Mouse (Mus musculus) G1E (cell line): ENCODE results near the gene Glg1. TPM values are rescaled to one million over a fixed set of nuclear protein-coding genes. Genes with fewer than 3 reads are reported as not detected.
A peak's percentile ranks its signal among the peaks of the same experiment; 100 is the strongest.

ENCODE experiments used
- ATAC-seq: 2 replicates; pipeline ENCODE4 v1.8.0; 2016; ENCODE audit warnings: mild to moderate bottlenecking; ENCODE audit not compliant: insufficient number of reproducible peaks, poor library complexity, low FRiP score, severe bottlenecking; ENCODE audit errors: extremely low read depth
- DNase-seq: peaks from one replicate; pipeline ENCODE4 v3.0.0; 2012; ENCODE audit warnings: low spot score
- H3K27me3 ChIP-seq: 2 replicates; pipeline ENCODE4 v1.6.1; 2012; ENCODE audit warnings: mild to moderate bottlenecking, low read length, inconsistent platforms; ENCODE audit not compliant: insufficient read depth
- H3K36me3 ChIP-seq: replicated peaks from 2 replicates; pipeline ENCODE3; 2012; ENCODE audit warnings: mild to moderate bottlenecking, inconsistent platforms
- H3K4me1 ChIP-seq: 2 replicates; pipeline ENCODE4 v1.6.1; 2012; ENCODE audit warnings: low read depth, low read length, inconsistent platforms, mixed read lengths; ENCODE audit not compliant: insufficient read depth
- H3K4me3 ChIP-seq: 2 replicates; pipeline ENCODE4 v1.5.1; 2012; ENCODE audit warnings: low read depth, mild to moderate bottlenecking, inconsistent platforms, low read length, moderate library complexity, mixed read lengths
- H3K9me3 ChIP-seq: replicated peaks from 2 replicates; pipeline ENCODE4 v1.6.1; 2012; ENCODE audit warnings: inconsistent platforms
- CTCF ChIP-seq: IDR thresholded peaks from 2 replicates; pipeline ENCODE4 v1.5.1; 2012; ENCODE audit warnings: low read depth, low read length, inconsistent platforms, mixed read lengths
- GATA1 ChIP-seq: IDR thresholded peaks from 2 replicates; pipeline ENCODE4 v1.6.1; 2012; ENCODE audit warnings: borderline replicate concordance, low read length, inconsistent platforms, mixed read lengths
- GATA2 ChIP-seq: IDR thresholded peaks from 2 replicates; pipeline ENCODE4 v1.6.1; 2012; ENCODE audit warnings: low read depth, low read length, inconsistent platforms, borderline replicate concordance
- POLR2AphosphoS5 ChIP-seq: IDR thresholded peaks from 2 replicates; pipeline ENCODE4 v1.6.1; 2012; ENCODE audit warnings: low read depth, low read length, inconsistent platforms; ENCODE audit not compliant: insufficient replicate concordance
- TAL1 ChIP-seq: conservative IDR thresholded peaks from 2 replicates; pipeline ENCODE4 v1.6.1; 2012; ENCODE audit warnings: low read depth, low read length, inconsistent platforms, mixed read lengths
- polyA plus RNA-seq: library from polyadenylated mRNA; stranded (reverse); fragments of >175 nt; gene quantifications from 2 replicates; pipeline ENCODE4 v1.2.3, GENCODE M21; 2012
- total RNA-seq, 2 experiments: library from RNA; stranded (forward) in 1 of 2; stranded (reverse) in 1 of 2; fragments of 200-1000 nt in 1 of 2; fragments of >200 nt in 1 of 2; fragmentation: Nextera tagmentation in 1 of 2; gene quantifications; 2 replicates each; pipeline ENCODE4 v1.2.3; 2014 to 2017

Glg1 gene
- total and polyA plus RNA-seq, 3 experiments, result 12.7 to 71.0 (median 22.7) TPM

DNA sequence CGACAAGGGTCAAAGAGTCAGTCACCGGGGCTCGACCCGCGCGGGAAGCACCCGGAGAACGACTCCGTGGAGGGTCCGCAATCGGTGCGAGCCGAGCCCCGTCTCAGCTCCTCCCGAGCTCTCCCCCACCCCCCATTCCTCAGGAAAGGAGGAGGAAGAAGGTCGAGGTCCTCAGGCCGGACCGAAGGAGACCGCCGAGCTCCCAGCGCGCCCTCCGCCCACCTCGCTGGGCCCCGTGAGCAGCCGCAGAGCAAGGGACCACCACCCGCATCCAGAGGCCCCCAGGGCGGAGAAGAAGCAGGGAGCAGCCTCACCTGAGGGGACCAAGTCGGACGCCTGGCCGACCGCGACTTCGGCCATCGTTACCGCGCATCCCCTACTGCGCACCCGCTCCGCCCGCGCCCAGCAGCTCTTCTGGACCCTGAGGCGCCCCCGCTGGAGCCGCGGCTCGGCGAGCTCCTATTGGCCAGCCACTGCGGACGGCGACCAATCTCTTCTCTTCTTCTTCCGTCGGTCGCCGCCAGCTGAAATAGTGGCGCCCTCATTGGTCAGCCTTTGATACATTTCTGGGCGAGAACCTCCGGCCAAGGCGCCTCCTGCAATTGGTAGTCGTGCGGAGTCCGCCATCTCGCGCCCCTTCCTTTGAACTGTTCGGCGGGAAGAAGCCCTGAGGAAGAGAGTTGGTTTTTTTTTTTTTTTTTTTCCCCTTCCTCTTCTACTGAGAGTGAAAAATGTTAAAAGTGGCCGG, 41.0 kb upstream of the Glg1 start, which contains the start of gene Rfwd3:
TSS of gene Rfwd3 (minus strand) at position 402 of the 748 bp plus-strand sequence.
- Histone ChIP-seq H3K4me1 (peaks cover 21% of the 10 kb centered on the region), H3K36me3 (peaks cover 24% of the 10 kb centered on the region), H3K27me3 (no peaks in the 10 kb centered on the region), H3K9me3 (no peaks in the 10 kb centered on the region), H3K4me3 (peak within 1 kb of the TSS; percentile 91)
- TF ChIP-seq CTCF (no peak), TAL1 (no peak), POLR2AphosphoS5 (no peak), GATA2 (no peak), GATA1 (no peak)
- DNase-seq, result peak; percentile 97
- ATAC-seq, result peak; percentile 100

GRCm38 (mm10) chr8:111299363-111299820, 40.4 kb upstream of the Glg1 start:
- Histone ChIP-seq H3K9me3 (no peaks in the 10 kb centered on the region), H3K36me3 (peaks cover 29% of the 10 kb centered on the region), H3K4me3 (peak overlapping the region; percentile 91), H3K27me3 (no peaks in the 10 kb centered on the region), H3K4me1 (peaks cover 23% of the 10 kb centered on the region)
- ATAC-seq, result no peak
- no peak for TF ChIP-seq CTCF
- no peak for TF ChIP-seq POLR2AphosphoS5
- no peak for TF ChIP-seq GATA1
- TF ChIP-seq TAL1, result no peak
- no peak for TF ChIP-seq GATA2
- DNase-seq, result peak; percentile 20

DNA sequence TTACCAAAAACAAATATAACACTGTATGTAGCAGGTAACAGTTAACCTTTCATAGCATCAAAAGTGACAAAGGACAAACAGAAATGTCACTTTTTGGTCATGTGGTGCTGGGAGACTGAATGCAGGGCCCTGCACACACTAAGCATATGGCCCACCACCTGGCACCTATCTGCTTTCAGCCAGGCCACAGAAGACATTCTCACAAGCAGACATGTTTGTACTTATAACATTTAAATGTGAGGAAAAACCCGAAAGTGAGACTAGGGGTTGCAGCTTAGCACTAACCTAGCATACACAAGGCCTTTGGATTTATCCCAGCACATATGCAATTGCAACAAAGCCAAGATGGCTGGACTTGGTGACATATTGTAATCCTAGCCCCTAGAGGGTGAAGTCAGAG, 39.0 kb upstream of the Glg1 start:
- ATAC-seq, result no peak
- H3K9me3 ChIP-seq, result no peaks in the 10 kb centered on the region
- H3K36me3 ChIP-seq, result peaks cover 42% of the 10 kb centered on the region
- H3K4me3 ChIP-seq, result peak overlapping the region; percentile 35; the same call in 1 of the 2 replicates
- no peaks in the 10 kb centered on the region for H3K27me3 ChIP-seq
- H3K4me1 ChIP-seq, result peaks cover 28% of the 10 kb centered on the region
- no peak for TF ChIP-seq CTCF
- no peak for TF ChIP-seq GATA2
- TF ChIP-seq GATA1, result no peak
- TF ChIP-seq TAL1, result no peak
- TF ChIP-seq POLR2AphosphoS5, result no peak
- no peak for DNase-seq

- H3K4me3 ChIP-seq, result no peak overlapping the region
- DNase-seq, result no peak
- no peak for TF ChIP-seq TAL1
- no peak for TF ChIP-seq GATA2
- no peak for TF ChIP-seq GATA1
- no peak for TF ChIP-seq CTCF
- TF ChIP-seq POLR2AphosphoS5, result no peak
- ATAC-seq, result no peak
- peaks cover 91% of the 10 kb centered on the region for H3K36me3 ChIP-seq
- H3K4me1 ChIP-seq, result peaks cover 23% of the 10 kb centered on the region
- H3K27me3 ChIP-seq, result no peaks in the 10 kb centered on the region
- H3K9me3 ChIP-seq, result no peaks in the 10 kb centered on the region
Measured at GRCm38 (mm10) chr8:111291733-111292132, 32.7 kb upstream of the Glg1 start.

GRCm38 (mm10) chr8:111290586-111290985, 31.6 kb upstream of the Glg1 start:
- Histone ChIP-seq H3K27me3 (no peaks in the 10 kb centered on the region), H3K4me1 (peaks cover 16% of the 10 kb centered on the region), H3K36me3 (peaks cover 94% of the 10 kb centered on the region), H3K9me3 (no peaks in the 10 kb centered on the region), H3K4me3 (no peak overlapping the region)
- no peak for DNase-seq
- no peak for TF ChIP-seq GATA2
- TF ChIP-seq CTCF, result no peak
- no peak for TF ChIP-seq POLR2AphosphoS5
- TF ChIP-seq TAL1, result no peak
- no peak for TF ChIP-seq GATA1
- no peak for ATAC-seq

DNA sequence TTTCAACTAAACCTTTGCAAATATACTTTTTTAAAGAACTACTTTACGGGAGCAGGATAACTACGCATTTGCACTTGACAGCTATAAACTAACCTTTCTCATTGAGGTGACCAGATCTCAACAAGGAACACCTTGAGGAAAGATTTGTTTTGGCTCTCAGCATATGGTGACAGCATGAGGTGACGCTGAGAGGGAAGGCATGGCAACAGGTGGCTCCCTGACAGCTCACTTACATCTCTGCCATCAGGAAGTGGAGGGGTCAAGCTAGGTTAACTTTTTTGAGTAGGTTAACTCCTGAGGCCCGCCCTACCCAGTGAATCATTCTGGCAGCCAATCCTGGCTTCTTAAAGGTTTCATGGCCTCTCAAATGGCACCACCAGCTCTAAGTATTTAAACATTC, 26.6 kb upstream of the Glg1 start:
- Histone ChIP-seq H3K4me1 (no peaks in the 10 kb centered on the region), H3K36me3 (peaks cover 92% of the 10 kb centered on the region), H3K4me3 (no peak overlapping the region), H3K27me3 (no peaks in the 10 kb centered on the region), H3K9me3 (no peaks in the 10 kb centered on the region)
- no peak for TF ChIP-seq POLR2AphosphoS5
- TF ChIP-seq GATA1, result no peak
- no peak for TF ChIP-seq GATA2
- TF ChIP-seq CTCF, result no peak
- no peak for TF ChIP-seq TAL1
- ATAC-seq (no peak), DNase-seq (no peak)
